Mouse (Mus musculus): ENCODE measurements at regions not wholly inside any gene's neighbourhood (a gene's known extent, or its start where the extent isn't known, plus 50 kb on each side); places are given as distances from the start of the nearest gene placed in this dataset.
A peak's percentile ranks its signal among the peaks of the same experiment; 100 is the strongest.

GRCm38 (mm10) chr13:73091886-73092285 lies 168.4 kb upstream of the Irx4 start:
- Histone ChIP-seq H3K27me3 (ENCODE audit: low read depth, poor library complexity, severe bottlenecking) (0 out of 2 replicates have a peak, but pooled peaks cover 7% of the 10 kb centered on the region), H3K27ac (replicated peaks) (no peak overlapping the region), H3K4me1 (0 out of 2 replicates have a peak, but pooled peaks cover 4% of the 10 kb centered on the region), H3K36me3 (no peaks in the 10 kb centered on the region), H3K9me3 (replicated peaks) (no peaks in the 10 kb centered on the region), H3K4me3 (no peak overlapping the region)
- 49% methylated on average over 3 of the region's 3 CpGs for WGBS
- no peak for DNase-seq (ENCODE audit: low spot score)

GRCm38 (mm10) chr13:73097502-73097901 lies 162.8 kb upstream of the Irx4 start:
- Histone ChIP-seq H3K9me3 (replicated peaks) (no peaks in the 10 kb centered on the region), H3K4me3 (no peak overlapping the region), H3K27me3 (ENCODE audit: low read depth, poor library complexity, severe bottlenecking) (peaks cover 12% of the 10 kb centered on the region; the same call in 1 of the 2 replicates), H3K36me3 (no peaks in the 10 kb centered on the region), H3K27ac (replicated peaks) (no peak overlapping the region), H3K4me1 (no peaks in the 10 kb centered on the region)
- 89% methylated on average over 9 of the region's 9 CpGs for WGBS
- DNase-seq (ENCODE audit: low spot score), result no peak

GRCm38 (mm10) chr13:73099407-73099806 lies 160.9 kb upstream of the Irx4 start:
- WGBS, result 77% methylated on average over 1 of the region's 1 CpGs
- Histone ChIP-seq H3K4me3 (no peak overlapping the region), H3K4me1 (no peaks in the 10 kb centered on the region), H3K36me3 (no peaks in the 10 kb centered on the region), H3K9me3 (replicated peaks) (no peaks in the 10 kb centered on the region), H3K27me3 (ENCODE audit: low read depth, poor library complexity, severe bottlenecking) (peaks cover 20% of the 10 kb centered on the region; the same call in 1 of the 2 replicates), H3K27ac (replicated peaks) (no peak overlapping the region)
- no peak for DNase-seq (ENCODE audit: low spot score)

- peaks cover 57% of the 10 kb centered on the region for H3K27me3 ChIP-seq (ENCODE audit: low read depth, poor library complexity, severe bottlenecking)
- no peaks in the 10 kb centered on the region for H3K9me3 ChIP-seq (replicated peaks)
- peak overlapping the region; percentile 43 for H3K27ac ChIP-seq (replicated peaks)
- DNase-seq (ENCODE audit: low spot score), result peak; percentile 49
- 52% methylated on average over 14 of the region's 14 CpGs for WGBS
- H3K4me3 ChIP-seq, result no peak overlapping the region
- H3K4me1 ChIP-seq, result peaks cover 17% of the 10 kb centered on the region
- no peaks in the 10 kb centered on the region for H3K36me3 ChIP-seq
Observed at GRCm38 (mm10) chr13:73107250-73107993, 152.9 kb upstream of the Irx4 start.

GRCm38 (mm10) chr13:73116822-73117632 lies 143.3 kb upstream of the Irx4 start:
- 81% methylated on average over 22 of the region's 22 CpGs for WGBS
- DNase-seq (ENCODE audit: low spot score), result no peak
- H3K27ac ChIP-seq (replicated peaks), result peak overlapping the region; percentile 6; the same call in 1 of the 2 replicates
- H3K36me3 ChIP-seq, result no peaks in the 10 kb centered on the region
- peaks cover 21% of the 10 kb centered on the region for H3K4me1 ChIP-seq
- H3K4me3 ChIP-seq, result no peak overlapping the region
- peaks cover 32% of the 10 kb centered on the region for H3K27me3 ChIP-seq (ENCODE audit: low read depth, poor library complexity, severe bottlenecking)
- H3K9me3 ChIP-seq (replicated peaks), result no peaks in the 10 kb centered on the region

GRCm38 (mm10) chr13:73117633-73118076 lies 142.6 kb upstream of the Irx4 start:
- peak overlapping the region; percentile 6 for H3K27ac ChIP-seq (replicated peaks)
- peaks cover 21% of the 10 kb centered on the region for H3K4me1 ChIP-seq
- no peaks in the 10 kb centered on the region for H3K36me3 ChIP-seq
- peak; percentile 20 for DNase-seq (ENCODE audit: low spot score)
- H3K27me3 ChIP-seq (ENCODE audit: low read depth, poor library complexity, severe bottlenecking), result peaks cover 31% of the 10 kb centered on the region
- no peaks in the 10 kb centered on the region for H3K9me3 ChIP-seq (replicated peaks)
- no peak overlapping the region for H3K4me3 ChIP-seq
- WGBS, result 87% methylated on average over 15 of the region's 15 CpGs

- DNase-seq (ENCODE audit: low spot score), result no peak
- H3K27ac ChIP-seq (replicated peaks), result no peak overlapping the region
- peaks cover 5% of the 10 kb centered on the region for H3K4me1 ChIP-seq
- WGBS, result 100% methylated on average over 1 of the region's 1 CpGs
- H3K27me3 ChIP-seq (ENCODE audit: low read depth, poor library complexity, severe bottlenecking), result peaks cover 3% of the 10 kb centered on the region; the same call in 1 of the 2 replicates
- no peak overlapping the region for H3K4me3 ChIP-seq
- H3K9me3 ChIP-seq (replicated peaks), result no peaks in the 10 kb centered on the region
- H3K36me3 ChIP-seq, result no peaks in the 10 kb centered on the region
Observed at GRCm38 (mm10) chr13:73122945-73123344, 137.3 kb upstream of the Irx4 start.

- Histone ChIP-seq H3K27ac (replicated peaks) (no peak overlapping the region), H3K4me3 (no peak overlapping the region), H3K27me3 (ENCODE audit: low read depth, poor library complexity, severe bottlenecking) (no peaks in the 10 kb centered on the region), H3K9me3 (replicated peaks) (no peaks in the 10 kb centered on the region), H3K36me3 (no peaks in the 10 kb centered on the region), H3K4me1 (no peaks in the 10 kb centered on the region)
- DNase-seq (ENCODE audit: low spot score), result no peak
- 71% methylated on average over 6 of the region's 6 CpGs for WGBS
Observed at GRCm38 (mm10) chr13:73131270-73131669, 129.0 kb upstream of the Irx4 start.

- H3K4me3 ChIP-seq, result no peak overlapping the region
- DNase-seq (ENCODE audit: low spot score), result no peak
- 87% methylated on average over 6 of the region's 6 CpGs for whole genome bisulfite sequencing
- H3K4me1 ChIP-seq, result no peaks in the 10 kb centered on the region
- H3K9me3 ChIP-seq (replicated peaks), result no peaks in the 10 kb centered on the region; the same call in 1 of the 2 replicates
- no peak overlapping the region for H3K27ac ChIP-seq (replicated peaks)
- no peaks in the 10 kb centered on the region for H3K36me3 ChIP-seq
- H3K27me3 ChIP-seq (ENCODE audit: low read depth, poor library complexity, severe bottlenecking), result no peaks in the 10 kb centered on the region
Observed at GRCm38 (mm10) chr13:73132746-73133145, 127.5 kb upstream of the Irx4 start.

GRCm38 (mm10) chr13:73134929-73135328 lies 125.3 kb upstream of the Irx4 start:
- no peak for DNase-seq (ENCODE audit: low spot score)
- H3K4me1 ChIP-seq, result no peaks in the 10 kb centered on the region
- H3K9me3 ChIP-seq (replicated peaks), result no peaks in the 10 kb centered on the region; the same call in 1 of the 2 replicates
- no peak overlapping the region for H3K27ac ChIP-seq (replicated peaks)
- H3K27me3 ChIP-seq (ENCODE audit: low read depth, poor library complexity, severe bottlenecking), result no peaks in the 10 kb centered on the region
- H3K4me3 ChIP-seq, result no peak overlapping the region
- no peaks in the 10 kb centered on the region for H3K36me3 ChIP-seq

GRCm38 (mm10) chr13:73141302-73141701 lies 119.0 kb upstream of the Irx4 start:
- no peaks in the 10 kb centered on the region for H3K27me3 ChIP-seq (ENCODE audit: low read depth, poor library complexity, severe bottlenecking)
- DNase-seq (ENCODE audit: low spot score), result no peak
- no peaks in the 10 kb centered on the region for H3K4me1 ChIP-seq
- WGBS, result 96% methylated on average over 2 of the region's 2 CpGs
- H3K4me3 ChIP-seq, result no peak overlapping the region
- no peak overlapping the region for H3K27ac ChIP-seq (replicated peaks)
- peaks cover 3% of the 10 kb centered on the region; the same call in 1 of the 2 replicates for H3K9me3 ChIP-seq (replicated peaks)
- no peaks in the 10 kb centered on the region for H3K36me3 ChIP-seq

- H3K9me3 ChIP-seq (replicated peaks), result no peaks in the 10 kb centered on the region
- 88% methylated on average over 7 of the region's 7 CpGs for WGBS
- no peaks in the 10 kb centered on the region for H3K36me3 ChIP-seq
Observed at GRCm38 (mm10) chr13:73158016-73158415, 102.3 kb upstream of the Irx4 start.

GRCm38 (mm10) chr13:73159454-73159853 lies 100.8 kb upstream of the Irx4 start:
- Histone ChIP-seq H3K9me3 (replicated peaks) (no peaks in the 10 kb centered on the region), H3K27me3 (ENCODE audit: low read depth, poor library complexity, severe bottlenecking) (peaks cover 48% of the 10 kb centered on the region), H3K4me1 (peaks cover 16% of the 10 kb centered on the region), H3K4me3 (peak overlapping the region; percentile 47; the same call in 1 of the 2 replicates), H3K27ac (replicated peaks) (peak overlapping the region; percentile 78), H3K36me3 (no peaks in the 10 kb centered on the region)
- 47% methylated on average over 7 of the region's 7 CpGs for WGBS
- no peak for DNase-seq (ENCODE audit: low spot score)

More at GRCm38 (mm10) chr13:73158016-73158415, 102.3 kb upstream of the Irx4 start:
- no peak for DNase-seq (ENCODE audit: low spot score)
- Histone ChIP-seq H3K4me3 (no peak overlapping the region), H3K4me1 (peaks cover 16% of the 10 kb centered on the region), H3K27me3 (ENCODE audit: low read depth, poor library complexity, severe bottlenecking) (peaks cover 46% of the 10 kb centered on the region), H3K27ac (replicated peaks) (no peak overlapping the region)

Measured in midbrain, embryonic 10.5 days (tissue).